30 mouse cellular contexts compared by ENCODE assay signal in genomic region chr1:88463241-88463640, GRCm38 (mm10). TPM values are rescaled to one million over a fixed set of nuclear protein-coding genes. Genes with fewer than 3 reads are reported as not detected.
DNase-seq lines count a peak whose midpoint lies in the region; ATAC-seq and TF ChIP-seq lines count a peak whose summit lies in the region.
"Had no signal": no experiment of that assay in that cellular context is flagged by ENCODE, and none has a peak within 500 bp of the region (broad histone marks: within the 10 kb centered on the region; RNA-seq: fewer than 3 reads in every experiment).

No protein-coding gene starts in this region.

- 88% methylated on average over 3 of the region's 3 CpGs for WGBS in kidney, embryonic 14.5 days
- 59% methylated on average over 3 of the region's 3 CpGs for whole genome bisulfite sequencing in lung, embryonic 14.5 days
- WGBS in stomach, postnatal 0 days, result 65% methylated on average over 3 of the region's 3 CpGs

- no peak for TF ChIP-seq EP300 in stomach, postnatal 0 days (optimal IDR thresholded peaks at IDR 0.05)

- no peak overlapping the region for H3K4me3 ChIP-seq in kidney, embryonic 14.5 days (ENCODE audit: low read length)
- H3K4me3 ChIP-seq in lung, embryonic 14.5 days (ENCODE audit: low read depth, low read length), result no peak overlapping the region
- H3K4me3 ChIP-seq in stomach, postnatal 0 days (ENCODE audit: low read depth, low read length), result no peak overlapping the region
- H3K4me3 ChIP-seq: embryonic facial prominence, embryonic 13.5 days; heart, embryonic 12.5 days; hindbrain, embryonic 12.5 days; limb, embryonic 15.5 days had no signal

- no peaks in the 10 kb centered on the region for H3K36me3 ChIP-seq in kidney, embryonic 14.5 days (ENCODE audit: control insufficient read depth, insufficient read depth, low read length)
- no peaks in the 10 kb centered on the region for H3K36me3 ChIP-seq in lung, embryonic 14.5 days (ENCODE audit: insufficient read depth)
- H3K36me3 ChIP-seq in stomach, postnatal 0 days (ENCODE audit: control insufficient read depth, insufficient read depth, low read length), result no peaks in the 10 kb centered on the region
- H3K36me3 ChIP-seq: embryonic facial prominence, embryonic 13.5 days; G1E; heart, embryonic 12.5 days; hindbrain, embryonic 12.5 days; limb, embryonic 15.5 days had no signal

- H3K4me1 ChIP-seq in kidney, embryonic 14.5 days (ENCODE audit: control insufficient read depth, insufficient read depth, low read length), result no peaks in the 10 kb centered on the region
- peaks cover 6% of the 10 kb centered on the region; the same call in 1 of the 2 replicates for H3K4me1 ChIP-seq in lung, embryonic 14.5 days (ENCODE audit: insufficient read depth)
- 0 out of 2 replicates have a peak, but pooled peaks cover 2% of the 10 kb centered on the region for H3K4me1 ChIP-seq in stomach, postnatal 0 days (replicated peaks; ENCODE audit: control insufficient read depth, insufficient read depth)

- H3K9me3 ChIP-seq in kidney, embryonic 14.5 days (ENCODE audit: control insufficient read depth, low read length), result no peaks in the 10 kb centered on the region
- no peaks in the 10 kb centered on the region for H3K9me3 ChIP-seq in lung, embryonic 14.5 days (ENCODE audit: low read depth, low read length)
- no peaks in the 10 kb centered on the region for H3K9me3 ChIP-seq in stomach, postnatal 0 days (ENCODE audit: control insufficient read depth, low read length)
- H3K9me3 ChIP-seq: embryonic facial prominence, embryonic 13.5 days; G1E; hindbrain, embryonic 12.5 days; limb, embryonic 15.5 days had no signal

- no peaks in the 10 kb centered on the region for H3K27me3 ChIP-seq in kidney, embryonic 14.5 days (ENCODE audit: control insufficient read depth, insufficient read depth, low read length)
- no peaks in the 10 kb centered on the region for H3K27me3 ChIP-seq in lung, embryonic 14.5 days (ENCODE audit: insufficient read depth, low read length)
- H3K27me3 ChIP-seq in stomach, postnatal 0 days (ENCODE audit: control insufficient read depth, insufficient read depth, low read length), result no peaks in the 10 kb centered on the region
- H3K27me3 ChIP-seq: CH12.LX; embryonic facial prominence, embryonic 13.5 days; heart, embryonic 12.5 days; hindbrain, embryonic 12.5 days; limb, embryonic 15.5 days; Patski had no signal

- no peak overlapping the region for H3K27ac ChIP-seq in kidney, embryonic 14.5 days (ENCODE audit: low read depth, low read length)
- peak overlapping the region; percentile 70 for H3K27ac ChIP-seq in lung, embryonic 14.5 days (ENCODE audit: low read depth)
- peak overlapping the region; percentile 53 for H3K27ac ChIP-seq in stomach, postnatal 0 days (replicated peaks)
- H3K27ac ChIP-seq: hindbrain, embryonic 12.5 days; limb, embryonic 15.5 days; liver, embryonic 14.5 days had no signal

- no peak for ATAC-seq in kidney, embryonic 14.5 days (ENCODE audit: low FRiP score, low TSS enrichment)
- peak; percentile 60 for ATAC-seq in lung, embryonic 14.5 days (ENCODE audit: insufficient read depth)
- peak; percentile 43; the same call in 1 of the 2 replicates for ATAC-seq in stomach, postnatal 0 days (ENCODE audit: low FRiP score, low TSS enrichment)
- ATAC-seq: forebrain, embryonic 14.5 days; Patski had no signal

- no peak overlapping the region for H3K9ac ChIP-seq in kidney, embryonic 14.5 days (ENCODE audit: low read depth, low read length)
- H3K9ac ChIP-seq in lung, embryonic 14.5 days, result no peak overlapping the region
- no peak overlapping the region for H3K9ac ChIP-seq in stomach, postnatal 0 days (ENCODE audit: low read length)
- H3K9ac ChIP-seq: embryonic facial prominence, embryonic 13.5 days; heart, embryonic 12.5 days; hindbrain, embryonic 12.5 days; limb, embryonic 15.5 days; liver, embryonic 14.5 days had no signal

- H3K4me2 ChIP-seq in kidney, embryonic 14.5 days (replicated peaks; ENCODE audit: low read depth, low read length), result no peak overlapping the region
- H3K4me2 ChIP-seq in lung, embryonic 14.5 days, result no peak overlapping the region
- H3K4me2 ChIP-seq in stomach, postnatal 0 days (replicated peaks; ENCODE audit: low read depth), result no peak overlapping the region
- H3K4me2 ChIP-seq: embryonic facial prominence, embryonic 13.5 days; heart, embryonic 12.5 days; hindbrain, embryonic 12.5 days; limb, embryonic 15.5 days; midbrain, embryonic 11.5 days had no signal

- DNase-seq in kidney, postnatal 25 days, result peak; percentile 14 to 35
- DNase-seq in lung, embryonic 14.5 days, result peak; percentile 54
- peak; percentile 32 for DNase-seq in lung, postnatal 14 days
- peak; percentile 64 for DNase-seq in stomach, postnatal 0 days (ENCODE audit: low spot score)
- no peak for DNase-seq in heart, adult 18-20 months
- no peak for DNase-seq in adrenal gland, postnatal 14 days
- DNase-seq: adrenal gland, adult 2 months; B cell, adult 2 months; cerebellum, adult 18-20 months; cerebellum, postnatal 14 days; gastrocnemius, postnatal 10 days; heart, postnatal 14 days; kidney, adult 18-20 months; thymus, postnatal 36 days had no signal

- TF ChIP-seq CTCF in lung, embryonic 14.5 days (IDR thresholded peaks at IDR 0.05; ENCODE audit: low read depth), result no peak
- no peak for TF ChIP-seq CTCF in stomach, postnatal 0 days (IDR thresholded peaks at IDR 0.05; ENCODE audit: low read depth)

RNA-seq across cellular contexts. Expression of gene Glrp1, which starts 46.6 kb away (rescaled TPM):
- polyA plus RNA-seq in kidney, embryonic 14.5 days (2014; fragmentation: Nextera tagmentation; extraction: Ambion mirVana), result 0.11 TPM in 1 of 2 replicates, not detected in the other
- 0.27 and 0.38 TPM in 2 replicates for polyA plus RNA-seq in lung, embryonic 14.5 days (2014; fragmentation: Nextera tagmentation; extraction: Ambion mirVana)
- polyA plus RNA-seq in stomach, postnatal 0 days (2015; fragmentation: Nextera tagmentation; extraction: Ambion mirVana), result not detected in 2 replicates
- total RNA-seq in heart, adult 18-20 months (2021), result under 1 TPM in 1 of 2 experiments, not detected in 1; 0.17 TPM
- total RNA-seq in adrenal gland, postnatal 14 days (2021), result not detected in 2 replicates
- total RNA-seq: adrenal gland, adult 2 months; gastrocnemius, postnatal 10 days; heart, postnatal 14 days; left cerebral cortex, postnatal 14 days; neutrophil, adult 5-6 weeks had no signal
- polyA plus RNA-seq: adrenal gland, adult 2 months; embryonic facial prominence, embryonic 13.5 days; forebrain, embryonic 14.5 days; G1E; hindbrain, embryonic 12.5 days; limb, embryonic 15.5 days; midbrain, embryonic 11.5 days; Patski; small intestine, adult 2 months had no signal

RNA-seq across cellular contexts. Expression of gene Spp2, which starts 56.5 kb away (rescaled TPM):
- polyA plus RNA-seq in kidney, embryonic 14.5 days (2014; fragmentation: Nextera tagmentation; extraction: Ambion mirVana), result 3.4 and 8.6 TPM in 2 replicates
- 0.37 TPM in 1 of 2 replicates, not detected in the other for polyA plus RNA-seq in lung, embryonic 14.5 days (2014; fragmentation: Nextera tagmentation; extraction: Ambion mirVana)
- polyA plus RNA-seq in stomach, postnatal 0 days (2015; fragmentation: Nextera tagmentation; extraction: Ambion mirVana), result 0.93 and 1.8 TPM in 2 replicates
- total RNA-seq in heart, adult 18-20 months (2021), result not detected
- total RNA-seq in adrenal gland, postnatal 14 days (2021), result 2.5 and 49.5 TPM in 2 replicates
- total RNA-seq: CH12.LX; G1E; granulocyte monocyte progenitor cell, adult 5-6 weeks; heart, postnatal 14 days; left cerebral cortex, postnatal 14 days; neutrophil, adult 5-6 weeks had no signal
- polyA plus RNA-seq: embryonic facial prominence, embryonic 13.5 days; G1E; hindbrain, embryonic 12.5 days; midbrain, embryonic 11.5 days; small intestine, adult 2 months; testis, adult 2 months had no signal

Comparison
In these comparisons a context has a peak if more than half of its experiments do, and no peak if none do; other contexts are left out.
1. DNase-seq: peak in kidney, postnatal 25 days (2 of 2), lung, embryonic 14.5 days (single experiment), lung, postnatal 14 days (single experiment) and stomach, postnatal 0 days (single experiment); none in heart, adult 18-20 months (0 of 2) and adrenal gland, postnatal 14 days (single experiment).